Mouse (Mus musculus): ENCODE results near the gene Pknox1. TPM values are rescaled to one million over a fixed set of nuclear protein-coding genes. Genes with fewer than 3 reads are reported as not detected.

The Pknox1 gene
- polyA plus RNA-seq, 1 experiment = 19.9 TPM

DNA sequence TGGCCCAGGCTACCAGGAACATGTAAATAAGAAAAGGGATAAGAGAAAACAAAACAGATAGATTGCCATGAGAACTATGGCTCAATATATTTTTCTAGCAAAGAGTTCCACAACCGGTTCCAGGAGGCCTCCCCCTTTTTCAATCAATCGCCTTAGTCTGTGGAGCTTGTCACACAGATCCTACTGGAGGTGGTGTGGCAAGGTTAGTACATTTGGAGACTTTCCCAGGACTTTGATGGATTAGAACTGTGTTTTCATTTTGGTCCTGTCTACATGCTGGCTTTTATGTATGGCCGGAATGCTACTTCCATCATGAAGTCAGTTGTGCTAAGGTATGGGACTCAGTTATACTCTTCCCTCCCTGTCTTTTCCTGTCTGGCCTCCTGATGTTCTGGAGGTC, 45.4 kb downstream of the Pknox1 start:
- Histone ChIP-seq H3K4me1 (ENCODE audit: control insufficient read depth, insufficient read depth, low read length) (peaks cover 12% of the 10 kb centered on the region), H3K36me3 (ENCODE audit: control insufficient read depth, insufficient read depth, low read length) (no peaks in the 10 kb centered on the region), H3K4me3 (ENCODE audit: insufficient read depth, low read depth, low read length) (no peak overlapping the region), H3K27ac (ENCODE audit: insufficient read depth, low read depth, low read length) (no peak overlapping the region), H3K27me3 (replicated peaks; ENCODE audit: control insufficient read depth, insufficient read depth, low read length) (no peaks in the 10 kb centered on the region)
- WGBS = 83% methylated on average over 3 of the region's 3 CpGs
- DNase-seq = no peak
- TF ChIP-seq CTCF (conservative IDR thresholded peaks at IDR 0.05; ENCODE audit: insufficient read depth, insufficient read length, low read depth, low read length) = no peak
- TF ChIP-seq POLR2A (IDR thresholded peaks at IDR 0.05; ENCODE audit: low read depth, low read length) = no peak

DNA sequence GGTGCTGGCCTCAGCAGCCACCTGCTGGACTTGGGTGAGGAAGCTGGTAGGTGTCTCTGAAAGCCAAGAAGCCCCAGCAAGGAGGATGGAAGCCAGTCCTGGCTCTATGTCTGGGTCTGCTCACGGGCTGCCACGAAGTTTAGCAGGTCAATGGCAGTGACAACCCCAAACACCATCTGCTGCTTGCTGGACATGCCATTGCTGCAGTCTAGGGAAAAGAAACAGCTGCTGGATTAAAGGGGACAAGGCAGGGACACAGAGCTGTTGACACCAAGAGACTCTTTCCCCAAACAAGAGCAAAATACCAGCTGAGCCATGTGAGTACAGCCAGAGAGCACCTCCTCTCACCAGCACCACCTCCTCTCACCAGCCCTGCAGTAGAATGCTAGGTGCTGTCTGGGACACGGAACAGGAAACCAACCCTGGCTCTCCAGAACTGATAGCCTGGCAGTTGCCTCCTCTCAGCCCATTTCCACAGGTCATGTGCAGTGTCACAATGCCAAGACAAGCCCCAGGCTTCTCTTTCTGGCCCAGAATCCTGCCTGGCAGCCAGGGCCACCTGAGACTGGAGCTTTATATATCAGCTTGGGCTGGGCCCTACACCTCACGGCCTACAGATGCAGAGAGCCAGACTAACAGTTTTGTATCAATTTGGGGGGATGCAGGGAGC, 48.7 kb downstream of the Pknox1 start:
- Histone ChIP-seq H3K27ac (ENCODE audit: insufficient read depth, low read depth, low read length) (no peak overlapping the region), H3K27me3 (replicated peaks; ENCODE audit: control insufficient read depth, insufficient read depth, low read length) (no peaks in the 10 kb centered on the region), H3K36me3 (ENCODE audit: control insufficient read depth, insufficient read depth, low read length) (no peaks in the 10 kb centered on the region), H3K4me1 (ENCODE audit: control insufficient read depth, insufficient read depth, low read length) (0 out of 2 replicates have a peak, but pooled peaks cover 1% of the 10 kb centered on the region), H3K4me3 (ENCODE audit: insufficient read depth, low read depth, low read length) (no peak overlapping the region)
- no peak for TF ChIP-seq CTCF (conservative IDR thresholded peaks at IDR 0.05; ENCODE audit: insufficient read depth, insufficient read length, low read depth, low read length)
- no peak for TF ChIP-seq POLR2A (IDR thresholded peaks at IDR 0.05; ENCODE audit: low read depth, low read length)
- 58% methylated on average over 4 of the region's 4 CpGs for WGBS
- DNase-seq = no peak

DNA sequence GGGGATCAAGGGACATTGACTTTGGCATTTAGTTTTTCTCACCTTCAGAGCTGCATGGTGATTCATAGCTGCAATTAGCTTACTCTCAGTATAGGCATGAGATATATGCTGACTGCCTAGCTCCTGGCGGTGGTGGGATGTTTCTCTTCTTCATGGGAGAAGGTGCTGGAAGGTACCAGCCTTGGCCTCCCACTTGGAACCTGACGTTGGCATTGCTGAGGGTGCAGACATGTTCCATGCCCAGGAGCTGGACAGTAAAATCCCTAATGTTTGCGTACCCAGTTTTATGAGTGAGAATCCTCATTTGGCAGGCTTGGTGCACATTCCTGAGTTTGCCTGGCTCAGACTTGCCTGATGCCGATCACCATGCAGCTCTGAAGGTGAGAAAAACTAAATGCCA, 58.6 kb downstream of the Pknox1 start:
- H3K36me3 ChIP-seq (ENCODE audit: control insufficient read depth, insufficient read depth, low read length) = no peaks in the 10 kb centered on the region
- no peaks in the 10 kb centered on the region for H3K4me1 ChIP-seq (ENCODE audit: control insufficient read depth, insufficient read depth, low read length)
- no peak overlapping the region for H3K4me3 ChIP-seq (ENCODE audit: insufficient read depth, low read depth, low read length)
- no peak for DNase-seq
- TF ChIP-seq CTCF (conservative IDR thresholded peaks at IDR 0.05; ENCODE audit: insufficient read depth, insufficient read length, low read depth, low read length) (no peak), POLR2A (IDR thresholded peaks at IDR 0.05; ENCODE audit: low read depth, low read length) (no peak)
- WGBS = 85% methylated on average over 4 of the region's 4 CpGs
- no peaks in the 10 kb centered on the region for H3K27me3 ChIP-seq (replicated peaks; ENCODE audit: control insufficient read depth, insufficient read depth, low read length)
- H3K27ac ChIP-seq (ENCODE audit: insufficient read depth, low read depth, low read length) = no peak overlapping the region

DNA sequence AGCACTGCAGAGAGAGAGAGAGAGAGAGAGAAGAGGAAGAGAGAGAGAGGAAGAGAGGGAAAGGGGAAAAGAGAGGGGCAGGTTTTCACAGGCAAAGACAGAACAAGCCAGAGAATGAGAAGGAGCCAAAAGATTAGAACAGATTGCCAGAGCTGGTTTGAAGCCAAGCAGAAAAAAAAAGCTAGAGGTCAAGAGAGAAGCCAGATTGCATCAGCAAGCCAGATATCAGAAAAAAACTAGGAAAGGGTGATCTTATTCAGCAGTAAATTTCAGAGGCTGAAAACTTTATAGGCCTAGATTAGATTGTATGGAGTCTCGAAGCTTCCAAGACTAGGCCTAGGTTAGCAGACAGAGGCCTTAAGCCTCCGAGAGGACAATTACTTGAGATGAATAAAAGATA, 63.4 kb downstream of the Pknox1 start:
- Histone ChIP-seq H3K4me1 (ENCODE audit: control insufficient read depth, insufficient read depth, low read length) (peaks cover 13% of the 10 kb centered on the region; the same call in 1 of the 2 replicates), H3K27ac (ENCODE audit: insufficient read depth, low read depth, low read length) (no peak overlapping the region), H3K36me3 (ENCODE audit: control insufficient read depth, insufficient read depth, low read length) (no peaks in the 10 kb centered on the region), H3K27me3 (replicated peaks; ENCODE audit: control insufficient read depth, insufficient read depth, low read length) (no peaks in the 10 kb centered on the region), H3K4me3 (ENCODE audit: insufficient read depth, low read depth, low read length) (no peak overlapping the region)
- WGBS = 81% methylated on average over 2 of the region's 2 CpGs
- no peak for TF ChIP-seq CTCF (conservative IDR thresholded peaks at IDR 0.05; ENCODE audit: insufficient read depth, insufficient read length, low read depth, low read length)
- TF ChIP-seq POLR2A (IDR thresholded peaks at IDR 0.05; ENCODE audit: low read depth, low read length) = no peak
- no peak for DNase-seq

DNA sequence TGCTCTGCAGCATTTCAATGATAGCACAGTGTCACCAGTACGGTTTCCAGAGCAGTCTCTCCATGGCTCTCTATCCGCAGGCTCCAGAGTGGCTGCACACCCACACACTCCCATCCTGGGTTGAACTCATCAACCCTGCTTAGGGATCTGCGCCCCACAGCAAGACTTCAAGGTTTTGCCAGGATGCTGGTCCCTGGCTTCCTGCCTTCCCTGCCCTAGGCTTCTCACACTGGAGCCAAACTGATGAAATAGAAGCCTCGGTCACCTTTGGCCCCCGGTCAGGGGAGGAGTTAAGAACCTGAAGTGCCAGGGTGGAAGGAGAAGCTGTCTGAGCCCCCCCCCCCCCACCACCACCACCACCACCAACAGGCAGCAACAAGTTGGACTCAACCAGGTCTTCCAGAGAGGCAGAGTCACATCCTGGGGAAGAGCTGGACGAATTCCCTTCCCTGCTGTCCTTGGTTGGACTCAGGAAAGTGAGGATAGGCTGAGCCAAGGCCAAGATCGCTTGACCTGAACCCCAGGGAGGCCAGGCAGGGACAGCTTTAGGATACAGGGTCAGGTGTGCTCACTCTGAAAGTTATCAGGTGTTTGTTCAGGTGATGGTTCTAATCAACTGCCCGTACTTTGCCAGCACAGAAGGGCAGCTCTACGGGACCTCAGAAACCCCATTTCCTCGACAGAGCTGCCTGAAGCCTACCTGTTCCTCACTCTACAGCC, 66.7 kb downstream of the Pknox1 start:
- WGBS = 64% methylated on average over 10 of the region's 10 CpGs
- peak; percentile 61 for DNase-seq

DNA sequence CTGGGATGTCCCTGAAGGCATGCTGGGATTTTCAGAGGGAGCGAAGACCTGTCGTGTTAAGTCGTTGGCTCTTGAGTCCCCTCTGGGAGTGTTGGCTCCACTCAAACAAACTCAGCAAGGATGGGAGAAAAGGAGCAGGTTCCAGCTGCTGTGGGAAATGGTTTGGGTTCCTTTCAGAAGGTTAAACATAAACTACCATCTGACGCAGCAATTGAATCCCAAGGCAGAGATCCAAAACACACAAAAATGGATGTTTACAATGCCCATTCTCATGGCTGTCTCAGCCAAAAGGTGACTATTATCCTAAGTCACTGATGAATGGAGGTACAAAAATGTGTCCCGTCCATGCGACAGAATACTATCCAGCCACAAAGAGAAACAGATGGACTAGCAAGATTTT, 68.5 kb downstream of the Pknox1 start:
- 55% methylated on average over 6 of the region's 6 CpGs for WGBS
- no peak for TF ChIP-seq POLR2A (IDR thresholded peaks at IDR 0.05; ENCODE audit: low read depth, low read length)
- no peaks in the 10 kb centered on the region for H3K27me3 ChIP-seq (replicated peaks; ENCODE audit: control insufficient read depth, insufficient read depth, low read length)
- H3K27ac ChIP-seq (ENCODE audit: insufficient read depth, low read depth, low read length) = no peak overlapping the region
- peak; percentile 83 for DNase-seq
- peaks cover 18% of the 10 kb centered on the region; the same call in 1 of the 2 replicates for H3K4me1 ChIP-seq (ENCODE audit: control insufficient read depth, insufficient read depth, low read length)
- no peaks in the 10 kb centered on the region for H3K36me3 ChIP-seq (ENCODE audit: control insufficient read depth, insufficient read depth, low read length)
- H3K4me3 ChIP-seq (ENCODE audit: insufficient read depth, low read depth, low read length) = no peak overlapping the region

More for the DNA sequence above, 66.7 kb downstream of the Pknox1 start:
- TF ChIP-seq POLR2A (IDR thresholded peaks at IDR 0.05; ENCODE audit: low read depth, low read length) (no peak), CTCF (conservative IDR thresholded peaks at IDR 0.05; ENCODE audit: insufficient read depth, insufficient read length, low read depth, low read length) (no peak)
- Histone ChIP-seq H3K27ac (ENCODE audit: insufficient read depth, low read depth, low read length) (no peak overlapping the region), H3K4me1 (ENCODE audit: control insufficient read depth, insufficient read depth, low read length) (peaks cover 13% of the 10 kb centered on the region; the same call in 1 of the 2 replicates), H3K4me3 (ENCODE audit: insufficient read depth, low read depth, low read length) (no peak overlapping the region), H3K36me3 (ENCODE audit: control insufficient read depth, insufficient read depth, low read length) (no peaks in the 10 kb centered on the region), H3K27me3 (replicated peaks; ENCODE audit: control insufficient read depth, insufficient read depth, low read length) (no peaks in the 10 kb centered on the region)

DNA sequence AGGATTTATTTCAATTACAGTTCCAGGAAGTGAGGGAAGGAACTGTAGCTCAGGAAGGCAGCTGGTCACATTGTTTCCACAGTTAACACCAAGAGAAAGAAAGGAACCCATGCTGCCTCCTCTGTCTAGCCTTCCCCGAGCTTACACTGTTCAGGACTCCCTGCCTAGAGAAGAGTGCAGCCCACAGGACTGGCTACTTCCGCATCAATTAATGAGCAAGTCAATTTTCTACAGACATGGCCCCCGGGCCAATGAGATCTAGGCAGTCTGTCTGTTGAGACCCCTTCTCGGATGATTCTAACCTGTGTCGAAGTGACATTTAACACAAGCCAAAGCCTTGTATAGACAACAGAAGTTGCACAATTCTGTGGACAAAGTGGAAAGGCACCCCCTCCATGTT, 70.4 kb downstream of the Pknox1 start:
- no peak for DNase-seq
- Histone ChIP-seq H3K4me3 (ENCODE audit: insufficient read depth, low read depth, low read length) (no peak overlapping the region), H3K27me3 (replicated peaks; ENCODE audit: control insufficient read depth, insufficient read depth, low read length) (no peaks in the 10 kb centered on the region), H3K36me3 (ENCODE audit: control insufficient read depth, insufficient read depth, low read length) (no peaks in the 10 kb centered on the region), H3K27ac (ENCODE audit: insufficient read depth, low read depth, low read length) (no peak overlapping the region), H3K4me1 (ENCODE audit: control insufficient read depth, insufficient read depth, low read length) (peaks cover 18% of the 10 kb centered on the region; the same call in 1 of the 2 replicates)
- 87% methylated on average over 5 of the region's 5 CpGs for WGBS
- no peak for TF ChIP-seq POLR2A (IDR thresholded peaks at IDR 0.05; ENCODE audit: low read depth, low read length)
- TF ChIP-seq CTCF (conservative IDR thresholded peaks at IDR 0.05; ENCODE audit: insufficient read depth, insufficient read length, low read depth, low read length) = no peak

All from kidney, adult 2 months (tissue).